Mouse (Mus musculus): Measurements from ENCODE around the gene Ncor2.

DNA sequence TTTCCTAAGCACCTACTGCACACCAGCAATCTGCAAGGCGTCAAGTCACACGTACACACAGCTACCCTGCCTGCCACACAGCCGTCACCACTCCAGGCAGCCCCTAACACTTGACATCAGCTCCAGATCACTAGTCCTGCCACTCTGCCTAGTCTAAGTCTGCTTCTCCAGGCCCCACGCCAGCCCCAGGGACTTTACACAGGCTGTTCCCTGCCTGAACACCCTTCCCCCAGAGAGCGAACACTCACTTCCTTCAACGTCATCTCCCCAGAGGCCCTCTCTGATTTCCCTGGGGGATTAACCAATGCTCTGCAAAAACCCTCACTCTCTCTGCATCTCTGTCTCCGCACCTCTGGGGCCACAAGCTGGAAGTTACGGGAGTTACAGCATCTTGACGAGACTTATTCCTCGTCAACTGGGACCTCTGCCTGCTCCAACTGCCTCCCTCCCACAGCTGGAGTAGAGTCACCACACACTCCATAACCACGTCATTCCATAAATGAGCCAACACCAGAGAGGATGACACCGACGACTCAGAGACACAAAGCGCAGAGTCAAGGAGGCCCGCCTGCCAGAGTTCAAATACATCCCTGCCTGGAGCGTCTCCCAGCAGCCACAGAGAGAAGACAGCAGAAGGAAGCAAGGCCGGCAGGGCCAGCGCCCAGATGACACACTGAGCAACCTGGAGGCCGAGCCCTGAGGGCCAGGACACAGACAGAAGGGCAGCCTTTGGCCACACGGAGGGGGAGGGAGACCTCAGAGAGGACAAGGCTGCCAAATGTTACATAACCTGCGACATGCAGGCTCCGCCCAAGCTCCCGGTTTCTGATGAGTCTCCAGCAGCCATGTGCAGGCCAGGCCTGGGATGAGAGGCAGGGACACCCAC, 126.2 kb downstream of the Ncor2 start:
- TF ChIP-seq CTCF (IDR thresholded peaks at IDR 0.05; ENCODE audit: control insufficient read depth, insufficient read depth, low read length) (no peak), POLR2A (IDR thresholded peaks at IDR 0.05; ENCODE audit: borderline replicate concordance, control insufficient read depth, low read depth, low read length) (no peak)
